Mouse (Mus musculus) C2C12 (cell line): ENCODE results near the gene Fam126a. TPM values are rescaled to one million over a fixed set of nuclear protein-coding genes. Genes with fewer than 3 reads are reported as not detected.

Experiments
- H3K27me3 ChIP-seq: one replicate; pipeline ENCODE4 v1.6.1; 2011; ENCODE audit not compliant: control insufficient read depth, insufficient read depth, insufficient read length
- H3K36me3 ChIP-seq: one replicate; pipeline ENCODE4 v1.6.1; 2011; ENCODE audit not compliant: control insufficient read depth, insufficient read depth
- H3K4me3 ChIP-seq: one replicate; pipeline ENCODE4 v1.5.1; 2011; ENCODE audit warnings: mild to moderate bottlenecking, control low read depth; ENCODE audit not compliant: poor library complexity, insufficient read depth, severe bottlenecking
- H3K79me2 ChIP-seq: one replicate; pipeline ENCODE4 v1.6.1; 2011; ENCODE audit not compliant: control insufficient read depth, insufficient read depth
- H3K79me3 ChIP-seq: one replicate; pipeline ENCODE4 v1.6.1; 2011; ENCODE audit warnings: low read depth, control low read depth
- H3ac ChIP-seq: one replicate; pipeline ENCODE3; 2011; ENCODE audit warnings: low read depth; ENCODE audit not compliant: control insufficient read depth, insufficient read length
- CEBPB ChIP-seq: IDR thresholded peaks from one replicate; pipeline ENCODE4 v1.6.1; 2011; ENCODE audit warnings: low read depth, mild to moderate bottlenecking, control low read depth, moderate library complexity
- CTCF ChIP-seq: IDR thresholded peaks from one replicate; pipeline ENCODE4 v1.5.1; 2011; ENCODE audit not compliant: control insufficient read depth, insufficient read depth, insufficient read length
- FOSL1 ChIP-seq: IDR thresholded peaks from one replicate; pipeline ENCODE4 v1.8.0; 2011; ENCODE audit warnings: mild to moderate bottlenecking, low read length; ENCODE audit not compliant: poor library complexity, insufficient read depth, severe bottlenecking
- MAX ChIP-seq: IDR thresholded peaks from one replicate; pipeline ENCODE4 v1.6.1; 2011; ENCODE audit warnings: mild to moderate bottlenecking, control low read depth
- MYOD1 ChIP-seq: IDR thresholded peaks from one replicate; pipeline ENCODE4 v1.6.1; 2011; ENCODE audit warnings: low read depth; ENCODE audit not compliant: control insufficient read depth, insufficient read length
- MYOG ChIP-seq: IDR thresholded peaks from one replicate; pipeline ENCODE4 v1.6.1; 2011; ENCODE audit not compliant: control insufficient read depth, insufficient read length; ENCODE audit errors: extremely low read depth
- USF1 ChIP-seq: IDR thresholded peaks from one replicate; pipeline ENCODE4 v1.6.1; 2011; ENCODE audit warnings: low read depth, mild to moderate bottlenecking, control low read depth, moderate library complexity
- polyA plus RNA-seq: library from polyadenylated mRNA; unstranded; fragments of >200 nt; fragmentation: generic; extraction: Trizol; gene quantifications from one replicate; pipeline ENCODE4 v1.2.1, GENCODE M21; 2012; ENCODE audit warnings: missing spikeins

The Fam126a gene
- polyA plus RNA-seq, 1 experiment = 10.1 TPM

DNA sequence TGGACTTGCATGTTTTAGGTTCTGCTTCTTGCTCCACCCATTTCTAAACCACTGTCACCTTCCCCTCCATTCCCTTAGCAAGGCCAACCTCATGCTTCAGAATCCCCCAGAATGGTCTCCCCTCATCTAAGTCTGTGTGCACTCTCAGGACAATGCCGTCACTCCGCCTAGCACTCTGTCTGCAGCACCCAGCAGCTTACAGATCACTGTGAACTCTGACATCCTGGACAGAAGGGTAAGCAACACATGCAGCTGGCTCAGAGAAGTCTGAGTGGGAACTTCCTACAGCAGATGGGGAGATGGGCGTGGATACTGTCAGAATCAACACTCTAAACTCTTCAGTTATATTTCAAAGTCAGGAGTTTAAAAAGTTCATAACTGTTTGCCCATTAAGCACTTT, 5.5 kb downstream of the Fam126a start:
- Histone ChIP-seq H3K27me3 (no peaks in the 10 kb centered on the region), H3K4me3 (no peak overlapping the region), H3K36me3 (no peaks in the 10 kb centered on the region), H3K79me2 (peaks cover 25% of the 10 kb centered on the region), H3K79me3 (peaks cover 10% of the 10 kb centered on the region), H3ac (no peak overlapping the region)
- no peak for TF ChIP-seq CTCF
- TF ChIP-seq MYOD1 = no peak
- no peak for TF ChIP-seq MAX
- no peak for TF ChIP-seq MYOG
- no peak for TF ChIP-seq USF1
- no peak for TF ChIP-seq FOSL1
- no peak for TF ChIP-seq CEBPB

DNA sequence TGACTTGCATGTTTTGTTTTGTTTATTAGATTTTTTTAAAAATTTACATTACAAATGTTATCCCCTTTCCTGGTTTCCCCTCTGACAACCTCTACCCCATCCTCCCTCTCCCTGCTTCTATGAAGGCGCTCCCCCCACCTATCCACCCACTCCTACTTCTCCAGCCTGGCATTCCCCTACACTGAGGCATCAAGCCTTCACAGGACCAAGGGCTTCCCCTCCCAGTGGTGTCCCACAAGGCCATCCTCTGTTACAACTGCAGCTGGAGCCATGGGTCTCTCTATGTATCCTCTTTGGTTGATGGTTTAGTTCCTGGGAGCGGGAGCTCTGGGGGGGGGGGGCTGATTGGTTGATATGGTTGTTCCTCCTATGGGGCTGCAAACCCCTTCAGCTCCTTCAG, 7.3 kb downstream of the Fam126a start:
- Histone ChIP-seq H3K4me3 (no peak overlapping the region), H3K79me3 (peaks cover 10% of the 10 kb centered on the region), H3K79me2 (peaks cover 21% of the 10 kb centered on the region), H3ac (no peak overlapping the region), H3K36me3 (no peaks in the 10 kb centered on the region), H3K27me3 (no peaks in the 10 kb centered on the region)
- TF ChIP-seq MYOG = no peak
- no peak for TF ChIP-seq MYOD1
- no peak for TF ChIP-seq CTCF
- no peak for TF ChIP-seq CEBPB
- TF ChIP-seq MAX = no peak
- TF ChIP-seq USF1 = no peak
- TF ChIP-seq FOSL1 = no peak

DNA sequence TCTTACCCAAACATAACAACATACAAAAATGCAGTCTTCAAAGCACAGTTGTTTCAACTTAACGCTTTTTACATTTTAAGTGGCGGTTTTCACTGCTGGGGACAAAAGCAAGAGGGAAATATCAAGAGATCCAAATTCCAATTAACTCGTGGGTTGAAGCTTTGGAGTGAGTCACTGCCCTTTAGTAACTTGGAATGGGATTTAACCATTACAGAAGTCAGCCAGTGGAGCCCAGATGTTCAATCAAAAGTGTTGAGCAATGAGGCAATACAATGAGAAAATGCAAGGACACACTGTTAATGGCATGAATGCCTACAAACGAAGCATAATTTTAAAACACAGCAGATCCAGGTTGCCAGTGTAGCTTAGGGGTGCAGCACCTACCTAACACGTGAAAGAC, 8.8 kb downstream of the Fam126a start:
- no peak for TF ChIP-seq CTCF
- TF ChIP-seq CEBPB = peak; percentile 14
- Histone ChIP-seq H3K79me2 (peaks cover 16% of the 10 kb centered on the region), H3K36me3 (no peaks in the 10 kb centered on the region)

DNA sequence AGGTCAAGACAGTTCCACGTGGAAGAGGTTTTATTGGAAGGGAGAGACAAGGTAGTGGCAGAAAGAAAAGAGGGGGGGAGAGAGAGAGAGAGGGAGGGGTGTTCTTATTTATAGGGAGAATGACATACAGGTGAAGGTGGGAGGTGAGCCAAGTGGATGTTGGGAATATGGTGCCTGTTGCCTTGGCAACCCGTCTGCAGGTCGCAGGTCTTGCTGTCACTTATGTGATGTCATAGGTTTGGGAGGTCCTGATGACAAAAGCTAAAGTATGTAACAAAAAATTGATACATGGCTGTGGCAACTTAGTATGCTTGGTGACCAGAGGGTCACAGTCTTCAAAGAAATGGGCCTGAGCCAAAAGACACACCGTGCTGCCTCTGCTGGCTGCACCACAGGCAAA, 10.1 kb downstream of the Fam126a start:
- H3K4me3 ChIP-seq = no peak overlapping the region
- H3K27me3 ChIP-seq = no peaks in the 10 kb centered on the region
- H3K36me3 ChIP-seq = no peaks in the 10 kb centered on the region
- TF ChIP-seq CEBPB (no peak), FOSL1 (no peak), MYOG (no peak), CTCF (no peak), MYOD1 (no peak), MAX (no peak), USF1 (no peak)
- no peak overlapping the region for H3ac ChIP-seq
- peaks cover 16% of the 10 kb centered on the region for H3K79me2 ChIP-seq
- H3K79me3 ChIP-seq = peaks cover 7% of the 10 kb centered on the region

More for the DNA sequence above, 8.8 kb downstream of the Fam126a start:
- Histone ChIP-seq H3ac (no peak overlapping the region), H3K4me3 (no peak overlapping the region), H3K27me3 (no peaks in the 10 kb centered on the region), H3K79me3 (peaks cover 7% of the 10 kb centered on the region)

DNA sequence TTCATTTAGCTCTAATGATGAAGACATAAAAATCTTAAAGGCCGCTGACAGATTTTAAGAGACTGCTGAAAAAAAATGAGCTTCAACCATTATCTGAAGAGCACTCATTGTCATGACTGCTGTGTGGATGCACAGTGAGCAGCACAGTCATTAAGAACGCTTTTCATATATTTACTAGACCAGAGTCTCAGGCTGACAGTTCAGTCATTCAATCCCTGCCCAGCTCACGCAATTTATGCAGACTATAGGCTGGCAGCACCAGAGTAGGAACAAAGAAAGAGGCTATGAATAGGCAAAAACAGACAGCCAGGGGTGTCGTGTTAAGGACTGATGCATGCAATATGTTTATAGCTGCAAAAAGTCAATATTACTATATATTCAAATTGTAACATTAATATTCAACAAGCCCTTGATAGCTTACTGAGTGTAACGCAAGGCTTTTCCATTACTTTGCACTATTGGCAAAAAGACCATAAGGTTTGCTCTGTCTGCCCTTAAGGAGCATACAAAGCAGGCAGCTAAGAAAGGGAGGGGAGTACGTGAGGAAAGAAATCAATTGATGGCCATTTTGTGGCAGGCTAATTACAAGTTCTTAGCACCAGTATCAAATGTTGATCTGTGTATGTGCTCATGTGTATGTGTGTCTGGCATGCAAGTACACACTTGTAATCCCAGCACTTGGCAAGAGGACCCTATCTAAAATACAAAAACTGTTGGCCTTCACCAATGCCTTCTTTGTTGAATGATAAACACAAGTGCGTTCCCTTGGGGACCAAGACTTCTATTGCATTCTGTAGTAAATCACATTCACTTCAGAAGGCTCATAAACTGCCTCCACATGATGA, 10.9 kb downstream of the Fam126a start:
- peaks cover 5% of the 10 kb centered on the region for H3K79me3 ChIP-seq
- no peaks in the 10 kb centered on the region for H3K27me3 ChIP-seq
- H3K36me3 ChIP-seq = no peaks in the 10 kb centered on the region
- H3ac ChIP-seq = no peak overlapping the region
- TF ChIP-seq MYOD1 (no peak), MYOG (no peak), FOSL1 (no peak), CEBPB (no peak), MAX (no peak), CTCF (no peak), USF1 (no peak)
- no peak overlapping the region for H3K4me3 ChIP-seq
- peaks cover 11% of the 10 kb centered on the region for H3K79me2 ChIP-seq
